Mouse (Mus musculus) midbrain, embryonic 16.5 days (tissue): ENCODE results near the gene Prkaa2. TPM values are rescaled to one million over a fixed set of nuclear protein-coding genes. Genes with fewer than 3 reads are reported as not detected.

ENCODE experiments used
- ATAC-seq: fragments of 200-750 bp; cut with Nextera tagmentation; 2 replicates; pipeline ENCODE4 v1.8.0; 2017; ENCODE audit warnings: moderate TSS enrichment
- H3K27ac ChIP-seq: fragments of 300-500 bp; sonication (generic); 2 replicates; pipeline ENCODE4 v1.5.1; 2014; ENCODE audit warnings: mild to moderate bottlenecking, low read length, mixed read lengths
- H3K27me3 ChIP-seq: fragments of 300-500 bp; sonication (generic); 2 replicates; pipeline ENCODE4 v1.6.1; 2014; ENCODE audit warnings: low read depth, low read length, mixed read lengths; ENCODE audit not compliant: control insufficient read depth, insufficient read depth
- H3K36me3 ChIP-seq: fragments of 300-500 bp; sonication (generic); 2 replicates; pipeline ENCODE4 v1.6.1; 2014; ENCODE audit warnings: mild to moderate bottlenecking, low read length, moderate library complexity, mixed read lengths; ENCODE audit not compliant: control insufficient read depth, insufficient read depth
- H3K4me1 ChIP-seq: fragments of 300-500 bp; sonication (generic); 2 replicates; pipeline ENCODE4 v1.6.1; 2014; ENCODE audit warnings: mild to moderate bottlenecking, low read length, mixed read lengths; ENCODE audit not compliant: control insufficient read depth, insufficient read depth
- H3K4me2 ChIP-seq: fragments of 300-500 bp; sonication (generic); 2 replicates; pipeline ENCODE4 v1.6.1; 2014; ENCODE audit warnings: mild to moderate bottlenecking, low read length, mixed read lengths
- H3K4me3 ChIP-seq: fragments of 300-500 bp; sonication (generic); 2 replicates; pipeline ENCODE4 v1.5.1; 2014; ENCODE audit warnings: low read depth, mild to moderate bottlenecking, low read length, moderate library complexity, mixed read lengths
- H3K9ac ChIP-seq: fragments of 300-500 bp; sonication (generic); 2 replicates; pipeline ENCODE4 v1.6.1; 2014; ENCODE audit warnings: low read depth, low read length, mixed read lengths
- H3K9me3 ChIP-seq: fragments of 300-500 bp; sonication (generic); replicated peaks from 2 replicates; pipeline ENCODE4 v1.6.1; 2014; ENCODE audit warnings: mild to moderate bottlenecking, low read length, mixed read lengths; ENCODE audit not compliant: control insufficient read depth, poor library complexity, severe bottlenecking
- WGBS: fragments of 180-500 bp; shearing (Covaris S2); extraction: QIAGEN DNeasy Blood & Tissue Kit; methylation state at CpG from one replicate; pipeline ENCODE4 v1.1.7; 2014; 5-methylcytosine and 5-hydroxymethylcytosine counted together
- polyA plus RNA-seq: library from polyadenylated mRNA; unstranded; fragments of >200 nt; fragmentation: Nextera tagmentation; extraction: Ambion mirVana; gene quantifications from 2 replicates; pipeline ENCODE4 v1.2.1, GENCODE M21; 2015

Prkaa2 gene
- polyA plus RNA-seq, 1 experiment from 2014 or later, result 18.6 TPM

DNA sequence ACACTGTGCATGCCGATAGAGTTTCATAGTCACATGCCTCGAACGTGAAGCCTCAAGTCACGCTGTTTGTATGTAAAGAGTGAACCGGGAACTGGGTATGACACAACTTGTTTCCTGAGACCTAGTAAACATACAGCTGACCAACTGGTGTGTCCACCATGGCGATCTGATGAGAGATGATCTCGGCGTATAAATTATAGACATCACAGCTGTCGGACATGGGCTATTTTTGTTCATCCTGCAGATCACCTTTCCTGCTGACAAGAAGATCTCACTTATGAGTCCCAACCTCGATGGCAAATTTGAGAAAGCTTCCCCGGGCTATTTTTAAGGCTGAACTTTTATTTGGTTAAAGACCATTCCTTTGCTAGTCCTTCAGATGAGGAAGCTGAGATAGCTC is 2.1 kb upstream of the Prkaa2 start:
- 89% methylated on average over 11 of the region's 11 CpGs for WGBS

DNA sequence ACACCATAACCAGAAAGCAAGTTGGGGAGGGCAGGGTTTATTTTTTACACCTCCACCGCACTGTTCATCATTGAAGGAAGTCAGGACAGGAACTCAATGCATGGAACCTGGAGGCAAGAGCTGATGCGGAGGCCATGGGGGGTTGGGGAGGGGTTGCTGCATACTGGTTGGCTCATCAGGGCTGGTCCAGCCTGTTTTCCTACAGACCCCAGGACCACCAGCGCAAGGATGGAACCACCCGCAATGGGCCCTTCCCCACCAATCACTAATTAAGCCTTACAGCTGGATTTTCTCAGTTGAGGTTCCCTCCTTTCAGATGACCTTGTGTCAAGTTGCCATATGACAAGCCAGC is 970 bp upstream of the Prkaa2 start:
- 54% methylated on average over 4 of the region's 4 CpGs for WGBS
- peak overlapping the region; percentile 82 for H3K4me3 ChIP-seq
- ATAC-seq, result peak; percentile 47; the same call in 1 of the 2 replicates
- H3K4me1 ChIP-seq, result peaks cover 17% of the 10 kb centered on the region
- H3K4me2 ChIP-seq, result peak overlapping the region; percentile 60
- H3K27ac ChIP-seq, result peak overlapping the region; percentile 92
- H3K9ac ChIP-seq, result peak overlapping the region; percentile 95
- no peaks in the 10 kb centered on the region for H3K27me3 ChIP-seq
- no peaks in the 10 kb centered on the region for H3K9me3 ChIP-seq
- no peaks in the 10 kb centered on the region for H3K36me3 ChIP-seq

More for the DNA sequence above, 2.1 kb upstream of the Prkaa2 start:
- ATAC-seq, result no peak
- Histone ChIP-seq H3K4me1 (peaks cover 17% of the 10 kb centered on the region), H3K4me3 (no peak overlapping the region), H3K4me2 (no peak overlapping the region), H3K9ac (no peak overlapping the region), H3K27me3 (no peaks in the 10 kb centered on the region), H3K27ac (no peak overlapping the region), H3K9me3 (no peaks in the 10 kb centered on the region), H3K36me3 (no peaks in the 10 kb centered on the region)

DNA sequence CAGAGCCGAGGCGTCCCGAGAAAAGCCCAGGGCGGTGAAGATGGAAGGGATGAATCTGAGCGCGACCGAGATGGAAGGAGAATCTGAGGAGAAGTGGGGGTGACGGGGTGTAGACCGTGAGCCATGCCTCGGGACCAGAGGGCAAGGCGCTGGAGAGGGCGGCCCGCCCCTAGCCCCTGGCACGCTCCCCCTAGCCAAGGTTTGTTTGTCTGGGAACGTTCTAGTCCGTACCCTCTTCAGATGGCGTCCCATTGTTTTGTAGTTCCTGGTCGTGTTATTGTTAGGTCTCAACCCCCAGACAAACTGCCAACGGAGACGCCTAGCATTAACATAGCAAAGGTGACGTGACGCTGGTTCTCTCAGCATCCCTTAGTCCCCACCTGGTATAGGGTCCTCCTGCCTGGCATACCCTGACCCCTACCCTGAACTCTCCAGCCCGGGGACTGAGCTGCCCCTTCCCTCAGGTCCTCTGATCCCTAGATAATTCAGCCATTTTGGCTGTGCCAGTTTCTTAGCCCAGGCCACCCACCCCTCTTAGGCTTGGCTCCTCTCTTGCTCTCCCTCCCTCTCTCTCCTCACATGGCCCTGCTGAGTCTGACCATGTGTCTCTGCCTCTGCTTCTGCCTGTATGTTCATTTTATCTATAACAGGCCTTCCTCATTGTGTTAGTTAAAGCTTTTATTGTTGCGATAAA is 447 bp upstream of the Prkaa2 start:
- Histone ChIP-seq H3K27ac (peak overlapping the region; percentile 92), H3K4me1 (peaks cover 17% of the 10 kb centered on the region), H3K27me3 (no peaks in the 10 kb centered on the region), H3K4me2 (peak overlapping the region; percentile 60), H3K9ac (peak overlapping the region; percentile 95), H3K36me3 (no peaks in the 10 kb centered on the region), H3K9me3 (no peaks in the 10 kb centered on the region), H3K4me3 (peak overlapping the region; percentile 82)
- ATAC-seq, result peak; percentile 82
- WGBS, result 2% methylated on average over 20 of the region's 24 CpGs

DNA sequence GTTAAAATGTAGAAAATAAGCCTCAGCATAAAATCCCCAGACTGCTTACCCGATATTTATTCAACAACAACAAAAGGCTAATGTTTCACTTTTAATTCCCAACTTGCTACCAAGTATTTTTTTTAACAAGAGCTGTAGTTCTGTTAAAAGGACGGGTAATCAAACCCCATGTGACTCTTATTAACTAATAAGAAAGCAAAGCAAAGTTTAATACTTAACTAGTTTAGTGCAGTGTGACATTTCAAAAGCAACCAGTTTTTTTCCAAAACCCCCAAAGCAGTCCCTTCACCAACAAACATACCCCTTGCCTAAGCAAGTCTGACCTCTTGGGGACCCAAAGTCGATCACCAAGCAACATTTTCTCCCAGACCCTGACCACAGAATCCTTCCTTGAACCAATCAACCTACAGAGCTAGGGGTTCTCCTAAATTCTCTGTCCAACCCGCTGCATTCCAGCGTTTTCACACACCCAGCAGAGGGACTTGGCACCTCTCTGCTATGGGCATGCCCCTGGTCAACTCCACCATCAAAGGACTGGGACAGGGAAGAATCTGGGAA is 970 bp downstream of the Prkaa2 start:
- H3K4me1 ChIP-seq, result peaks cover 17% of the 10 kb centered on the region
- 11% methylated on average over 5 of the region's 5 CpGs for WGBS
- peak overlapping the region; percentile 95 for H3K9ac ChIP-seq
- no peaks in the 10 kb centered on the region for H3K9me3 ChIP-seq
- peak overlapping the region; percentile 82 for H3K4me3 ChIP-seq
- H3K27ac ChIP-seq, result peak overlapping the region; percentile 92
- no peaks in the 10 kb centered on the region for H3K36me3 ChIP-seq
- H3K27me3 ChIP-seq, result no peaks in the 10 kb centered on the region
- no peak for ATAC-seq
- peak overlapping the region; percentile 60 for H3K4me2 ChIP-seq

DNA sequence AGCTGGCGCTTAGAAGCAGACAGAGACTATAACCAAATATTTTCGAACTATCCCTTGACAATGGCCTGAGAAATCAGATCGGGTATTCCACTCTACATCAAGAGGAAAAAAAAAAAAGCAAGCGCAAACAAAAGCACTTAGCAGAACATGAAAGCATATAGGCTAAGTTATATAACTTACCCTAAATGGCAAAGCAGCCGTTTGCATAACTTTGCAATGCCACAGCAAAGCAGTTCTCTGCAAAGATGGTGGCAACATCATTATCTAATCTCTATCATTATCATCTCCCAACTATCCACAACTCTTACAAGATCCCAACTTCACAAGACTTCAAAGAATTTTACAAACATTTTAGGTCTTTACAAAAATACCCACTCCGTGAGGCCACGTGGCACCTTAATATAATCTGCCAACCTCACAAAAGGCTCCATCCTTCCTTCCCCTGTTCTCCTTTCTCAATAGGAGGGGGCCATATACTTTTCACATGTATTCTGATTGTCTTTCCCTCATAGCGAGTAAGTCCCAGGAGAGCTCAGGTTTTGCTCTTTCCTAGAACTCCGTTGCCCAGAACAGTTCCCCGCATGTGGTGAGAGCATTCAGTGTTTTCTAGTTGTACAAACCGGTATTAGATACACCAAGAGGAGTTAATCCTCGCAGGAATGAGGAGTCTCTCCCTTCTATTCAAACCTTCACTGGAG is 1.6 kb downstream of the Prkaa2 start:
- peak overlapping the region; percentile 82 for H3K4me3 ChIP-seq
- H3K27ac ChIP-seq, result no peak overlapping the region
- H3K36me3 ChIP-seq, result no peaks in the 10 kb centered on the region
- H3K4me1 ChIP-seq, result peaks cover 17% of the 10 kb centered on the region
- peak overlapping the region; percentile 21; the same call in 1 of the 2 replicates for H3K9ac ChIP-seq
- no peak for ATAC-seq
- no peaks in the 10 kb centered on the region for H3K9me3 ChIP-seq
- 42% methylated on average over 12 of the region's 12 CpGs for WGBS
- no peaks in the 10 kb centered on the region for H3K27me3 ChIP-seq
- H3K4me2 ChIP-seq, result peak overlapping the region; percentile 60

DNA sequence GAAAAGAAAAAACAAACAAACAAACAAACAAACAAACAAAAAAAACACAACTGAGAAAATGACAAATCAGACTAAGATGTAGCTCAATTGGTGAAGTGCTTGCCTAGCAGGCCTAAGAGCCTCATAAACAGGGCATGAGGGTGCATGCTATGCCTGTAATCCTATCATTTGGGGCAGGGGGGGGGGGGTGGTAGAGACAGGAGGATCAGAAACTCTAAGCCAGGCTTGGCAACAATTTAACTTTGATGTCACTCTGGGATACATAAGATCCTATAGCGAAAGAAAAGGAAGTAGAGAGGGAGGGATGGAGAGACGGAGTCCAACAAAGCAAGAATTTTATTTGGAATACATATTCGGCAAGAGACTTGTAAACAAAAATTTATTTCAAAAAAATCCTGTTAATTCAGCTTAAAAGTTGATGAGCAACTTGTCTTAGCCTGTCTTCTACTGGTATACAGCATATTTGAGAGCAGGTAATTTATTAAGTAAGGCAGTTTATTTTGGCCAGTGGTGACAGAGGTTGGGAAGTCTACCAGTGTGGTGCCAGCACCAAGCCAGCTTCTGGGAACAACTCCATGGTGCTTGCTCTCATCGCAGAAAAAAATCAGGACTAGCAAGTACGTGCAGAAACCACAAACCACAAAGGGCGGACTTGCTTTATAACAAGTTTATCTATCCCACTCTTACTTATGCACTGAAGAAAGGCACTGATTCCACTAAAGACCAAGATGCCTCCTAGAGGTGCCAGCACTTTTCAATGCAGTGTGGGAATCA is 5.4 kb downstream of the Prkaa2 start:
- Histone ChIP-seq H3K9me3 (no peaks in the 10 kb centered on the region), H3K4me1 (peaks cover 16% of the 10 kb centered on the region), H3K4me3 (no peak overlapping the region), H3K27me3 (no peaks in the 10 kb centered on the region), H3K9ac (no peak overlapping the region), H3K4me2 (no peak overlapping the region), H3K36me3 (no peaks in the 10 kb centered on the region), H3K27ac (no peak overlapping the region)
- 92% methylated on average over 6 of the region's 6 CpGs for WGBS
- no peak for ATAC-seq

DNA sequence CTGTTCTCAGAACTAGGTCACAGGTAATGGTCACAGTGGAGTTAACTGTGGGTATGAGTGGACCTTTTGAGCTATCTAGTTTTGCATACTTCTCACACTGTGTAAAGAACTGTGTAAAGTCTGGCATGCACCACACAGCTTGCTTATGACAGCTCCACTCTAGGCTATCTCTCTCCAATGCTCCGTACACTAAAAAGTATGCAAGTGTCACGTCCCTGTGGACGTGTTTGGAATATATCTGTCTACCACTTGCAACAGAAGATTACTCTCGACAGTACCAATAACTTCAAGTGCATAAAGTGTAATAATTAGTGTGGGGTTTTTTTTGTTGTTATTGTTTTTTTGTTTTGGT is 8.4 kb downstream of the Prkaa2 start:
- Histone ChIP-seq H3K36me3 (no peaks in the 10 kb centered on the region), H3K9ac (no peak overlapping the region), H3K4me1 (peaks cover 6% of the 10 kb centered on the region; the same call in 1 of the 2 replicates), H3K9me3 (no peaks in the 10 kb centered on the region), H3K4me3 (no peak overlapping the region), H3K27ac (0 out of 2 replicates have a peak overlapping the region, but pooled peaks have one; percentile 47), H3K4me2 (no peak overlapping the region), H3K27me3 (no peaks in the 10 kb centered on the region)
- ATAC-seq, result no peak
- WGBS, result 84% methylated on average over 4 of the region's 4 CpGs

DNA sequence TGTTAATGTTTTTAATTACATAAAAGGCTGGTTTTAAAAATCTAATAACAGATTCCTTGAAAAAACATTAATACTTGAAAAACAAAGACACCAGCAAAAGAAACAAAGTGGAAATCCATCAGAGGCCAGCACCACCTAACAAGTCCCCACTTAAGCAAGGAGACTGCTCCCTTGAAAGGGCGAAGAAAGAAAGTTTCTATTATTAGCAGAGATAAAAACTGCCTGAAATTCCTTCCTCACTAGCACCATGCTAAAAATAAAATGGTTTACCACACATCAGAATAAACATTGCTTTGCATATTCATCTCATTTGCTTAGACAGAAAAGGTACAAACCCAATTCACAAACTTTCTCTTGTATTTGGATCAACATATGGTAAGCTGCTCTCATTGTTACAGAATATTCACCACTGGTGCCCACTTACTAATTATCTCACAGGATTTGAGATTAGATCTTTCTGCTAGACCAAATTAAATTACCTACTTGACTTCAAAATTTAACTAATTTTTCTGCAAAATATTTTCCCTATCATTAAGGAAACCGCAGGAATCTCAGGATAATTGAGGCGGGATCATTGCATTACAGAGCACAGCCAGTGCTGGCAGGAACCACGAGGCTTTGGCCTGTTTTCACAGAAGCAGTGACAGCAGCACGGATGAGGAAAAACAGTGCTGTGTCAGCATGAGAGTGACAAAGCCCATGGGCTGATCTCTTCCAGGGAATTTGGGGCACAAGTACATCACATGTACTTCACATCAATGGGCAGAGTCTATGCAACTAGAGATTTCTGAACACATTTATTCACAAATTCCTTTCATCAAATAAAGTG is 9.0 kb downstream of the Prkaa2 start:
- H3K4me2 ChIP-seq, result no peak overlapping the region
- no peak overlapping the region for H3K4me3 ChIP-seq
- H3K4me1 ChIP-seq, result peaks cover 10% of the 10 kb centered on the region
- no peaks in the 10 kb centered on the region for H3K27me3 ChIP-seq
- no peak overlapping the region for H3K9ac ChIP-seq
- H3K9me3 ChIP-seq, result no peaks in the 10 kb centered on the region
- no peaks in the 10 kb centered on the region for H3K36me3 ChIP-seq
- 0 out of 2 replicates have a peak, but pooled peaks have one; percentile 48 for ATAC-seq
- WGBS, result 45% methylated on average over 5 of the region's 5 CpGs
- H3K27ac ChIP-seq, result 0 out of 2 replicates have a peak overlapping the region, but pooled peaks have one; percentile 47
